Mouse (Mus musculus) olfactory bulb, adult 2 months (tissue): ENCODE data around the gene Srp54a. TPM values are rescaled to one million over a fixed set of nuclear protein-coding genes. Genes with fewer than 3 reads are reported as not detected.
A peak's percentile ranks its signal among the peaks of the same experiment; 100 is the strongest.
"Not testable (repeated sequence)": the region's sequence is repeated elsewhere in the genome, so short reads cannot be mapped to it uniquely, and the experiment has no call there.

Experiments used
- H3K27ac ChIP-seq: fragments of 200-500 bp; 2 replicates; pipeline ENCODE4 v1.5.1; 2012; ENCODE audit warnings: low read depth, low read length; ENCODE audit not compliant: insufficient read depth
- H3K4me1 ChIP-seq: fragments of 200-500 bp; 2 replicates; pipeline ENCODE4 v1.6.1; 2012; ENCODE audit warnings: low read length; ENCODE audit not compliant: control insufficient read depth, insufficient read depth
- H3K4me3 ChIP-seq: fragments of 200-500 bp; 2 replicates; pipeline ENCODE4 v1.5.1; 2012; ENCODE audit warnings: mild to moderate bottlenecking, low read depth, low read length, moderate library complexity; ENCODE audit not compliant: insufficient read depth
- WGBS: fragments of 180-500 bp; shearing (Covaris S2); methylation state at CpG from one replicate; pipeline ENCODE4 v1.1.7; 2018; 5-methylcytosine and 5-hydroxymethylcytosine counted together
- polyA plus RNA-seq: library from polyadenylated mRNA; stranded (reverse); fragments of >200 nt; gene quantifications from 2 replicates; pipeline ENCODE4 v1.2.4, GENCODE M21; 2012; ENCODE audit warnings: low replicate concordance; ENCODE audit not compliant: missing spikeins, insufficient read depth, insufficient read length

Srp54a gene
- polyA plus RNA-seq, 1 experiment = 183 TPM

DNA sequence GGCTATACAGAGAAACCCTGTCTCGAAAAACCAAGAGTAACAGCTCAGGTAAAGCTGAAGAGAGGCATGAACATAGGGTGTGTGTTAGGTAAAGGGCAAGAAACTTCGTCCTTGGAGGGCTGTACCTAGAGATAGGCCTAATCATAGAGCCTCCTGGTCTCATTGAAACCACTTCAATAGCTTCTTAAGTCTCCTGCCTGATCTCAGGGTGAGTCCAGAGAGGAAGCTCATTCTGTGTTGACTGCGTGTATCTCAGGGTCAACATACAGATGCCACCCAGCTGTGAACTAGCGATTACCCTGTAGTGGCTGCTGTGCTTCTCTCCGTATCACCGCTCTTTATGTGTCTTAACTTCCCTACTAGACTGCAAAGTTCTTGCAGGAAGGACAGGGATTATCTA lies 57.8 kb downstream of the Srp54a start:
- H3K27ac ChIP-seq, H3K4me3 ChIP-seq, H3K4me1 ChIP-seq: not testable (repeated sequence)
- WGBS = no CpG with 5 or more reads among the region's 6 CpGs

DNA sequence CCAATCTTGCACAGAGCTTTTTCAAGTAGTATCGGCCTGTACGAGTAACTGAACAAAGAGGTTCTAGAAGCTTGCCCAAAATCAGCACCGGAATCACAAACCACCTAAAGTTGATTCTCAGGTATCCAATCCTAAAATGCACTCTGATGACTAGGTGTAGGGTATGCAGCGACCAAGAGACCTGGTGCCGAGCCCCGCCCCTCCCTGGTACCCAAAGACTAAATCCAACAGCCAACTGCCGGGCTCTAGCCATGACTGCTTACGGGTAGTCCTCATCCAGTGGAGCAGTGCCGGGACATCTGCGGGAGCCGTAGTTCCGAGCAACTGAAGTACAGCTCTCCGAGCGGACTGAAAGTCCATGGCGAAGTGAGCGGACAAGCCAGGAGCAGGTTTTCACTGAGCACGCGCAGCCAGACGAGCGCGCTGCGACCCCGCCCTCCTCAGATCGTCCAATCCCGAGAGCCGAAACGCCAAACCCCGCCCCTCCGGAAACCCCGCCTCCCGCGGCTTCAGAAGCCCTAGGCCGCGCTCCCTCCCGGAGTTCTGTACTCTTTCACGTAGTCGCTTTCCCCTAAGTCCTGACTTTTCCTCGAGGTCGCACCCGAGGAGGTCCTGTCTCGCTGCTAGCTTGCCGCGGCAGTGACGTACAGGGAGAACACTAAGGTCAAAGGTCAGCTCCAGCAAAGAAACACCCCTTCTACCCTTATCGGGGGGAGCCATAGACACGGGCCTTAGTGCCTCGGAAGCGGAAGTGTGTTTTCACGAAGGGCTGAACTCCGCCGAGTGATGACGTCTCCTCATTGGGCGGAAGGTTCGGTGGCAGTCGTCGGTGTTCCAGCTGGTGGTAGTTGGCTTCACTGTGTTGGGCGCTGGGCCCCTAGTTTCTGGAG lies 74.7 kb downstream of the Srp54a start, which contains the start of gene Srp54b:
TSS of gene Srp54b (plus strand) at position 546 of the 890 bp plus-strand sequence.
- peak within 1 kb of the TSS; percentile 29; the same call in 1 of the 2 replicates for H3K4me3 ChIP-seq
- WGBS = no CpG with 5 or more reads among the region's 57 CpGs
- not testable (repeated sequence) for H3K4me1 ChIP-seq, H3K27ac ChIP-seq

DNA sequence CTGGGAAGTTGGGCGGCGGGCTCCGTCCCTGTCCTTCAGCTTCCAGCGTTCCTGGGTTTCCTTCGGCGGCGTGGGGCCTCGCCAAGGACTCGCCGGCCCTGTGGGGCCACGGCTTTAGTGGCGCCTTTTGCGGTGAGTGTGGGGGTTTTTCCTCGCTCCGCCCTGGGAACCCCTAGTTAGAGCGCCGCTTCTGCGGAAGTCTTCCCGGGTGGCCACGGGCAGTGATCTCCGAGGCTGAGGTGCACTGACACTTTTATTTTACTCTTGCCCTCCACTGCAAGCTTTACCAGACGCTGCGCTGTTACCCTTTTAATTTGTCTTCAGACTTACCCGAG lies 75.4 kb downstream of the Srp54a start:
- H3K4me1 ChIP-seq, H3K27ac ChIP-seq: not testable (repeated sequence)
- under 1% methylated on average over 11 of the region's 24 CpGs for WGBS
- peak overlapping the region; percentile 29; the same call in 1 of the 2 replicates for H3K4me3 ChIP-seq

Other genes starting within 250 kb of the Srp54a start
- gene Cfl2, start 217.4 kb upstream of the Srp54a start, polyA plus RNA-seq = not detected in 2 replicates
- not detected in 2 replicates for gene Gm20403, start 93.7 kb upstream of the Srp54a start, polyA plus RNA-seq
- gene Baz1a, start 65.9 kb upstream of the Srp54a start, polyA plus RNA-seq = not detected in 2 replicates
- not detected in 2 replicates for gene 2700097O09Rik, start 152 bp upstream of the Srp54a start, polyA plus RNA-seq
- not detected in 2 replicates for gene Fam177a, start 44.2 kb downstream of the Srp54a start, polyA plus RNA-seq
- not detected in 2 replicates for gene Srp54b, start 74.8 kb downstream of the Srp54a start, polyA plus RNA-seq
- gene 1700047I17Rik2, start 119.3 kb downstream of the Srp54a start, polyA plus RNA-seq = not detected in 2 replicates
- gene Srp54c, start 149.9 kb downstream of the Srp54a start, polyA plus RNA-seq = not detected in 2 replicates
- not detected in 2 replicates for gene 1110008L16Rik, start 219.3 kb downstream of the Srp54a start, polyA plus RNA-seq
- not detected in 2 replicates for gene Ppp2r3c, start 222.7 kb downstream of the Srp54a start, polyA plus RNA-seq